ENCODE assay signal across 8 mouse cellular contexts in genomic region chr4:82858431-82859010, GRCm38 (mm10). TPM values are rescaled to one million over a fixed set of nuclear protein-coding genes. Genes with fewer than 3 reads are reported as not detected.
DNase-seq lines count a peak whose midpoint lies in the region; ATAC-seq and TF ChIP-seq lines count a peak whose summit lies in the region.

No protein-coding gene starts in this region.

- peak overlapping the region; percentile 68 for H3K4me2 ChIP-seq in forebrain, postnatal 0 days (ENCODE audit: low read depth)
- H3K4me2 ChIP-seq in liver, embryonic 16.5 days (ENCODE audit: low read depth, low read length): peak overlapping the region; percentile 74

- WGBS in heart, embryonic 10.5 days: 32% methylated on average over 4 of the region's 4 CpGs
- 22% methylated on average over 4 of the region's 4 CpGs for WGBS in forebrain, postnatal 0 days
- WGBS in liver, embryonic 16.5 days (ENCODE audit: insufficient replicate concordance): 20% methylated on average over 4 of the region's 4 CpGs

- peak overlapping the region; percentile 97 for H3K27ac ChIP-seq in heart, embryonic 10.5 days
- peak overlapping the region; percentile 94 for H3K27ac ChIP-seq in forebrain, postnatal 0 days (ENCODE audit: low read depth, low read length)
- H3K27ac ChIP-seq in liver, embryonic 16.5 days (ENCODE audit: low read length): no peak overlapping the region

- H3K4me3 ChIP-seq in heart, embryonic 10.5 days: peak overlapping the region; percentile 91
- H3K4me3 ChIP-seq in forebrain, postnatal 0 days (ENCODE audit: low read depth, low read length): peak overlapping the region; percentile 73
- peak overlapping the region; percentile 73 for H3K4me3 ChIP-seq in liver, embryonic 16.5 days (ENCODE audit: low read depth, low read length)

- no peaks in the 10 kb centered on the region for H3K9me3 ChIP-seq in heart, embryonic 10.5 days
- H3K9me3 ChIP-seq in forebrain, postnatal 0 days (ENCODE audit: low read length): no peaks in the 10 kb centered on the region
- no peaks in the 10 kb centered on the region for H3K9me3 ChIP-seq in liver, embryonic 16.5 days (replicated peaks; ENCODE audit: control insufficient read depth, low read length)

- TF ChIP-seq CTCF in forebrain, postnatal 0 days (IDR thresholded peaks at IDR 0.05; ENCODE audit: low read depth): no peak

- peak overlapping the region; percentile 96 for H3K9ac ChIP-seq in forebrain, postnatal 0 days
- peak overlapping the region; percentile 71 for H3K9ac ChIP-seq in liver, embryonic 16.5 days (ENCODE audit: low read depth, low read length)

- H3K27me3 ChIP-seq in heart, embryonic 10.5 days (ENCODE audit: insufficient read depth, poor library complexity, severe bottlenecking): no peaks in the 10 kb centered on the region
- no peaks in the 10 kb centered on the region for H3K27me3 ChIP-seq in forebrain, postnatal 0 days (ENCODE audit: insufficient read depth, low read length)
- no peaks in the 10 kb centered on the region for H3K27me3 ChIP-seq in liver, embryonic 16.5 days (ENCODE audit: control insufficient read depth, insufficient read depth, low read depth, low read length)

- ATAC-seq in forebrain, postnatal 0 days: no peak
- no peak for ATAC-seq in liver, embryonic 16.5 days (ENCODE audit: low read depth)

- H3K36me3 ChIP-seq in heart, embryonic 10.5 days: no peaks in the 10 kb centered on the region
- H3K36me3 ChIP-seq in forebrain, postnatal 0 days (ENCODE audit: insufficient read depth): no peaks in the 10 kb centered on the region
- no peaks in the 10 kb centered on the region for H3K36me3 ChIP-seq in liver, embryonic 16.5 days (ENCODE audit: control insufficient read depth, insufficient read depth)

- peaks cover 13% of the 10 kb centered on the region; the same call in 1 of the 2 replicates for H3K4me1 ChIP-seq in heart, embryonic 10.5 days
- no peaks in the 10 kb centered on the region; the same call in none of the 2 replicates for H3K4me1 ChIP-seq in forebrain, postnatal 0 days (ENCODE audit: insufficient read depth)
- no peaks in the 10 kb centered on the region; the same call in 1 of the 2 replicates for H3K4me1 ChIP-seq in liver, embryonic 16.5 days (ENCODE audit: control insufficient read depth, low read depth, low read length)

- no peak for DNase-seq in heart, embryonic 10.5 days (ENCODE audit: low spot score)
- DNase-seq in heart, adult 8-10 months (ENCODE audit: low spot score): no peak
- DNase-seq in CD4-positive, CD25-positive, alpha-beta regulatory T cell, adult 2 months (ENCODE audit: low read depth, low spot score): peak; percentile 20
- DNase-seq in forebrain, postnatal 0 days: peak; percentile 29
- DNase-seq in urinary bladder, postnatal 10 days (ENCODE audit: low spot score): no peak
- no peak for DNase-seq in layer of hippocampus, postnatal 36 days
- DNase-seq in MN1 (ENCODE audit: low spot score): no peak

RNA-seq across cellular contexts. Expression of gene Zdhhc21, which starts 1.2 kb away (rescaled TPM):
- polyA plus RNA-seq in heart, embryonic 10.5 days (2016; fragmentation: Nextera tagmentation; extraction: Ambion mirVana): 13.0 and 15.9 TPM in 2 replicates
- total RNA-seq in heart, adult 8-10 months (2022): 10 to 100 TPM in 3 of 4 experiments, 1 to 10 TPM in 1; 9.2 to 12.5 (median 11.1) TPM
- total RNA-seq in forebrain, postnatal 0 days (2014; rRNA removed): 31.6 and 39.6 TPM in 2 replicates
- 6.2 and 11.9 TPM in 2 replicates for polyA plus RNA-seq in forebrain, postnatal 0 days (2015; fragmentation: Nextera tagmentation; extraction: Ambion mirVana)
- polyA plus RNA-seq in liver, embryonic 16.5 days (2015; fragmentation: Nextera tagmentation; extraction: Ambion mirVana): 3.1 and 3.4 TPM in 2 replicates
- total RNA-seq in layer of hippocampus, postnatal 36 days (2021): 10 to 100 TPM; 41.8 to 44.7 TPM

RNA-seq across cellular contexts. Expression of gene Cer1, which starts 26.4 kb away (rescaled TPM):
- polyA plus RNA-seq in heart, embryonic 10.5 days (2016; fragmentation: Nextera tagmentation; extraction: Ambion mirVana): not detected in 2 replicates
- total RNA-seq in heart, adult 8-10 months (2022): not detected
- total RNA-seq in forebrain, postnatal 0 days (2014; rRNA removed): 0.15 and 0.19 TPM in 2 replicates
- 0.08 TPM in 1 of 2 replicates, not detected in the other for polyA plus RNA-seq in forebrain, postnatal 0 days (2015; fragmentation: Nextera tagmentation; extraction: Ambion mirVana)
- not detected in 2 replicates for polyA plus RNA-seq in liver, embryonic 16.5 days (2015; fragmentation: Nextera tagmentation; extraction: Ambion mirVana)
- not detected for total RNA-seq in layer of hippocampus, postnatal 36 days (2021)

Comparison
In these comparisons a context has a peak if more than half of its experiments do, and no peak if none do; other contexts are left out.
1. DNase-seq: peak in CD4-positive, CD25-positive, alpha-beta regulatory T cell, adult 2 months (single experiment) and forebrain, postnatal 0 days (single experiment); none in heart, embryonic 10.5 days (single experiment), heart, adult 8-10 months (single experiment), urinary bladder, postnatal 10 days (single experiment), layer of hippocampus, postnatal 36 days (0 of 2) and MN1 (single experiment).
2. Peak in every context shown above with its lines, with median percentiles within 50 percentile points of each other: H3K4me3 ChIP-seq.